Mouse (Mus musculus) stomach, postnatal 0 days (tissue): ENCODE measurements around the gene Ndufa4l2. TPM values are rescaled to one million over a fixed set of nuclear protein-coding genes. Genes with fewer than 3 reads are reported as not detected.
A peak's percentile ranks its signal among the peaks of the same experiment; 100 is the strongest.

Experiments used
- ATAC-seq: fragments of 200-750 bp; cut with Nextera tagmentation; 2 replicates; pipeline ENCODE4 v1.8.0; 2017; ENCODE audit not compliant: low FRiP score, low TSS enrichment
- DNase-seq: peaks from one replicate; pipeline ENCODE4 v3.0.0-alpha.2; 2016; ENCODE audit warnings: low spot score
- H3K27ac ChIP-seq: fragments of 300-500 bp; sonication (generic); replicated peaks from 2 replicates; pipeline ENCODE4 v1.5.1; 2014; ENCODE audit warnings: mild to moderate bottlenecking, control low read depth
- H3K27me3 ChIP-seq: fragments of 300-500 bp; sonication (generic); 2 replicates; pipeline ENCODE4 v1.6.1; 2014; ENCODE audit warnings: low read length; ENCODE audit not compliant: control insufficient read depth, insufficient read depth
- H3K36me3 ChIP-seq: fragments of 300-500 bp; sonication (generic); 2 replicates; pipeline ENCODE4 v1.6.1; 2014; ENCODE audit warnings: low read length, mixed read lengths; ENCODE audit not compliant: control insufficient read depth, insufficient read depth
- H3K4me1 ChIP-seq: fragments of 300-500 bp; sonication (generic); replicated peaks from 2 replicates; pipeline ENCODE4 v1.6.1; 2014; ENCODE audit warnings: antibody characterized with exemption; ENCODE audit not compliant: control insufficient read depth, insufficient read depth
- H3K4me2 ChIP-seq: fragments of 300-500 bp; sonication (generic); replicated peaks from 2 replicates; pipeline ENCODE4 v1.6.1; 2014; ENCODE audit warnings: low read depth, mild to moderate bottlenecking, control low read depth, moderate library complexity
- H3K4me3 ChIP-seq: fragments of 300-500 bp; sonication (generic); 2 replicates; pipeline ENCODE4 v1.5.1; 2014; ENCODE audit warnings: low read depth, low read length, control low read depth
- H3K9ac ChIP-seq: fragments of 300-500 bp; sonication (generic); 2 replicates; pipeline ENCODE4 v1.6.1; 2014; ENCODE audit warnings: mild to moderate bottlenecking, low read length, control low read depth, mixed read lengths
- H3K9me3 ChIP-seq: fragments of 300-500 bp; sonication (generic); 2 replicates; pipeline ENCODE4 v1.6.1; 2016; ENCODE audit warnings: low read length; ENCODE audit not compliant: control insufficient read depth
- CTCF ChIP-seq: IDR thresholded peaks from 2 replicates; pipeline ENCODE4 v1.5.1; 2016; ENCODE audit warnings: antibody characterized with exemption, low read depth, mild to moderate bottlenecking, moderate library complexity
- EP300 ChIP-seq: optimal IDR thresholded peaks from 2 replicates; pipeline ENCODE3; 2016; ENCODE audit warnings: antibody characterized with exemption
- WGBS: fragments of 180-500 bp; shearing (Covaris S2); extraction: QIAGEN DNeasy Blood & Tissue Kit; methylation state at CpG from one replicate; pipeline ENCODE4 v1.1.7; 2014; 5-methylcytosine and 5-hydroxymethylcytosine counted together
- polyA plus RNA-seq: library from polyadenylated mRNA; unstranded; fragments of >200 nt; fragmentation: Nextera tagmentation; extraction: Ambion mirVana; gene quantifications from 2 replicates; pipeline ENCODE4 v1.2.1, GENCODE M21; 2015

Ndufa4l2 gene
- polyA plus RNA-seq, 1 experiment from 2014 or later: 72.8 TPM

DNA sequence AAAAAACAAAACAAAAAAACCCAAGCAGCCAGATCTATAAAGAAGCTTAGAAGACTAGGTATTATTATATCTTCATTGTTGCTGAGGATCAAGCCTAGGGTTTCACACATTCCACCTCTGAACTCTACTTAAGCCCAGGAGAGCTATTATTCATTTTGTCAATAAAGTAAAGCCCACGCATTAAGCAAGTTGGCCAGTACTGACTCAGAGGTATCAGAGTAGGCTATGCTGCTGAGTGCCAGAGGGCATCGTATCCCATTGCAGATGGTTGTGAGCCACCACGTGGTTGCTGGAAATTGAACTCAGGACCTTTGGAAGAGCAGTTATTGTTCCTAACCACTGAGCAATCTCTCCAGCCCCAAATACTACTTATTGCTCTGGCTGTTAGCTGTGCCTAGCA lies 29.1 kb downstream of the Ndufa4l2 start:
- H3K9me3 ChIP-seq: no peaks in the 10 kb centered on the region
- DNase-seq: no peak
- TF ChIP-seq EP300 (no peak), CTCF (no peak)
- no peak for ATAC-seq
- 55% methylated on average over 3 of the region's 3 CpGs for WGBS
- H3K9ac ChIP-seq: no peak overlapping the region
- H3K4me1 ChIP-seq: no peaks in the 10 kb centered on the region
- H3K4me3 ChIP-seq: no peak overlapping the region
- no peak overlapping the region for H3K27ac ChIP-seq
- no peak overlapping the region for H3K4me2 ChIP-seq
- H3K36me3 ChIP-seq: peaks cover 47% of the 10 kb centered on the region
- no peaks in the 10 kb centered on the region for H3K27me3 ChIP-seq

DNA sequence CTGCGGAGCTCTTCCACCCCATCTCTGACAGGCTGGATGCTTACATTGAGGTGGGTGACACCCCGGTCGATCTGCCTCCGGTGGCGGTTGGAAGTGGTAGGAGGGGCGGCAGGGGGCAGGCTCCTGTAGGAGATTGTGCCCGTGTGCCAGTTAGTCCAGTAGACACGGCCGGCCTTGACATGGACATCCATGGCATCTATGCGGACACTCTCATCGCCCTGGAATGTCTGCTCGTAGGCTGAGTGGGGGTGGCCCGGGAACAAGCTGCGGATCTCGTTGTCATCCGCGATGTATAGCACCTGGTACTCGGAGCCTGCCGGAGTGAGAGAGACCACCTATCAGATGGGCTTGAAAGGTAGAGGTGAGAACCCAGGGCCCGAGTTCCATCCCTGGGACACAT lies 29.6 kb downstream of the Ndufa4l2 start:
- H3K27ac ChIP-seq: no peak overlapping the region
- H3K9ac ChIP-seq: no peak overlapping the region
- no peak for ATAC-seq
- no peak for DNase-seq
- H3K4me3 ChIP-seq: no peak overlapping the region
- no peaks in the 10 kb centered on the region for H3K9me3 ChIP-seq
- no peaks in the 10 kb centered on the region for H3K4me1 ChIP-seq
- TF ChIP-seq CTCF: no peak
- H3K27me3 ChIP-seq: no peaks in the 10 kb centered on the region
- WGBS: 86% methylated on average over 20 of the region's 20 CpGs
- peaks cover 46% of the 10 kb centered on the region for H3K36me3 ChIP-seq
- H3K4me2 ChIP-seq: no peak overlapping the region

DNA sequence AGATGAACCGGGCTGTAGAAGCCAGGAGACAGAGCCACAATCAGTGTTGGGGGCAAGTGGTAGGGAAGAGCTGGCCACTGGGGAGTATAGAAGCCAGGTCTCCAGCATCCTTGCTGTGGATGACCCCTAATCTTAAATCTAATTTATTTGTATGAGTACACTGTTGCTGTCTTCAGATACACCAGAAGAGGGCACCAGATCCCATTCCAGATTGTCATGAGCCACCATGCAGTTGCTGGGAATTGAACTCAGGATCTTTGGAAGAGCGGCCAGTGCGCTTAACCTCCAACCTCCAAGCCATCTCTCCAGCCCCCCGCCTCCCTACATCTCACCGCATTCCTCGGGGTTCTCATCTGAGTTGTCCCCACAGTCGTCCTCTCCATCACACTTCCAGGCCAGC lies 31.7 kb downstream of the Ndufa4l2 start:
- WGBS: 89% methylated on average over 7 of the region's 7 CpGs
- Histone ChIP-seq H3K4me2 (no peak overlapping the region), H3K27me3 (no peaks in the 10 kb centered on the region), H3K9me3 (no peaks in the 10 kb centered on the region), H3K4me1 (no peaks in the 10 kb centered on the region), H3K27ac (no peak overlapping the region), H3K9ac (no peak overlapping the region), H3K36me3 (peaks cover 46% of the 10 kb centered on the region), H3K4me3 (no peak overlapping the region)
- ATAC-seq: no peak
- DNase-seq: no peak
- TF ChIP-seq CTCF (peak; percentile 66), EP300 (no peak)

DNA sequence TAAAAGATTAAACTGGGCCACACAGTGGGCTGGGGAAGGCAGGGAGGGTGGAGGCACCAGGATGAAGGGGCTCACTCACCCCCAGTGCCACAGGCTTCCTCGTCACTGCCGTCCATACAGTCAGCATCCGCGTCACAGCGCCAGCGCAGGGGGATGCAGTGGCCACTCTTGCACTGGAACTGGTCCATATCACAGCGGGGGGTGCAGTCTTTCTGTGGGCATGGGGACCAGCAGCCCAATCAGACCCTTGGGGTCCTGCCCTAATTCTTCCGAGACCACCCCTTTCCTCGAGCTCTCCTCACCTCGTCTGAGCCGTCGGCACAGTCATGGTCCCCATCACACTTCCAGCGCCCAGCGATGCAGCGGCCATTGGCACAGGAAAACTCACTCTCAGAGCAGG lies 33.5 kb downstream of the Ndufa4l2 start:
- ATAC-seq: no peak
- H3K9me3 ChIP-seq: no peaks in the 10 kb centered on the region
- no peak overlapping the region for H3K4me3 ChIP-seq
- no peaks in the 10 kb centered on the region for H3K27me3 ChIP-seq
- H3K4me2 ChIP-seq: no peak overlapping the region
- no peak overlapping the region for H3K9ac ChIP-seq
- WGBS: 95% methylated on average over 15 of the region's 15 CpGs
- H3K36me3 ChIP-seq: peaks cover 50% of the 10 kb centered on the region
- TF ChIP-seq EP300 (no peak), CTCF (no peak)
- H3K27ac ChIP-seq: no peak overlapping the region
- H3K4me1 ChIP-seq: no peaks in the 10 kb centered on the region
- DNase-seq: no peak

DNA sequence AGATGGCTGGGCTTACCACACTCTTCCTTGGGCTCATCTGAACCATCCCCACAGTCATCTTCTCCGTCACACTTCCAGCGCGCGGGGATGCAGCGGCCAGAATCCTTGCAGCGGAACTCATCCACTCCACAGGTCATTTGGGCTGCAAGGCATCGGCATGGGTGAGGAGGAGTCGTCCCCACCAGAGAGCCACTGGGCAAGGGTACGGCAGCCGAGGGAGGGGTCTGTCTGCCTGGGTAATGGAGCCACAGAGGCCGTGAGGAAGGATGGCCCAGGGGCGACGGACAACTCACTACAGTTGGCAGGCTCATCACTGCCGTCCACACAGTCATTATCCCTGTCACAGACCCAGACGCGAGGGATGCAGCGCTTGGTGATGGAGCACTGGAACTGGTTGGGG lies 35.1 kb downstream of the Ndufa4l2 start:
- ATAC-seq: no peak
- H3K27me3 ChIP-seq: no peaks in the 10 kb centered on the region
- H3K27ac ChIP-seq: no peak overlapping the region
- H3K4me3 ChIP-seq: no peak overlapping the region
- no peaks in the 10 kb centered on the region for H3K9me3 ChIP-seq
- H3K4me1 ChIP-seq: no peaks in the 10 kb centered on the region
- no peak overlapping the region for H3K9ac ChIP-seq
- H3K4me2 ChIP-seq: no peak overlapping the region
- DNase-seq: no peak
- TF ChIP-seq EP300 (no peak), CTCF (no peak)
- WGBS: 89% methylated on average over 17 of the region's 17 CpGs
- H3K36me3 ChIP-seq: peaks cover 63% of the 10 kb centered on the region

DNA sequence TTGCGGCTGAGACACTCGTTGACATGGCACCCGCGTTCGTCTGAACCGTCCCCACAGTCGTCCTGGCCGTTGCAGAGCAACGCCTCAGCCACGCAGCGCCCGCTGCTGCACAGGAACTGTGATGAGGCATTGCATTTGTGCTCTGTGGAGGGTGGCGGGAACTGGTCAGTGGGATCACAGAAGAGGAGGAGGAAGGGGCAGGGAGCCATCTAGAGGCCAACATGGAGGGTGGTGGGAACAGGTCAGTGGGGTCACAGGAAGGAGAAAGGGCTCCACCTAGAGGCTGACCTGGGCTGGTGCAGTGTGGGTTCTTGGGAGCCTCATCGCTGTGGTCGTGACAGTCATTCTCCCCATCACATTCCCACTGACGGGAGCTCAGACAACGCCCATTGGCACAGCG lies 40.9 kb downstream of the Ndufa4l2 start:
- H3K9me3 ChIP-seq: no peaks in the 10 kb centered on the region
- H3K27me3 ChIP-seq: no peaks in the 10 kb centered on the region
- peaks cover 56% of the 10 kb centered on the region for H3K36me3 ChIP-seq
- H3K4me2 ChIP-seq: no peak overlapping the region
- WGBS: 79% methylated on average over 18 of the region's 18 CpGs
- no peak overlapping the region for H3K9ac ChIP-seq
- no peak overlapping the region for H3K27ac ChIP-seq
- ATAC-seq (no peak), DNase-seq (no peak)
- H3K4me1 ChIP-seq: no peaks in the 10 kb centered on the region
- TF ChIP-seq CTCF (peak; percentile 76), EP300 (no peak)
- H3K4me3 ChIP-seq: no peak overlapping the region
